7 mouse cellular contexts compared by ENCODE assay signal in genomic region chr3:87906601-87906980, GRCm38 (mm10). TPM values are rescaled to one million over a fixed set of nuclear protein-coding genes. Genes with fewer than 3 reads are reported as not detected.
A peak's percentile ranks its signal among the peaks of the same experiment; 100 is the strongest.
DNase-seq lines count a peak whose midpoint lies in the region; ATAC-seq and TF ChIP-seq lines count a peak whose summit lies in the region.

No protein-coding gene starts in this region.

- no peak overlapping the region for H3K4me2 ChIP-seq in CH12.LX (ENCODE audit: insufficient read depth, low read depth, poor library complexity, severe bottlenecking)
- H3K4me2 ChIP-seq in intestine, embryonic 15.5 days (replicated peaks): peak overlapping the region; percentile 80
- H3K4me2 ChIP-seq in liver, embryonic 16.5 days (ENCODE audit: low read depth, low read length): peak overlapping the region; percentile 76

- H3K27ac ChIP-seq in CH12.LX (ENCODE audit: insufficient read depth, low read depth): peak overlapping the region; percentile 58
- H3K27ac ChIP-seq in intestine, embryonic 15.5 days: peak overlapping the region; percentile 97
- H3K27ac ChIP-seq in liver, embryonic 16.5 days (ENCODE audit: low read length): peak overlapping the region; percentile 93

- TF ChIP-seq POLR2A in CH12.LX (IDR thresholded peaks at IDR 0.05; ENCODE audit: low read depth, low read length): no peak

- peak; percentile 5; the same call in 1 of the 2 replicates for ATAC-seq in intestine, embryonic 15.5 days
- ATAC-seq in liver, embryonic 16.5 days (ENCODE audit: low read depth): peak; percentile 5

- H3K36me3 ChIP-seq in CH12.LX (replicated peaks in 1 of 2; ENCODE audit: control insufficient read depth in 1 of 2, insufficient read depth in 1 of 2, low read length in 1 of 2): peaks cover 0 to 9% of the 10 kb centered on the region in 2 experiments
- no peaks in the 10 kb centered on the region for H3K36me3 ChIP-seq in intestine, embryonic 15.5 days
- no peaks in the 10 kb centered on the region for H3K36me3 ChIP-seq in liver, embryonic 16.5 days (ENCODE audit: control insufficient read depth, insufficient read depth)

- H3K79me2 ChIP-seq in CH12.LX (replicated peaks; ENCODE audit: control insufficient read depth, extremely low read depth, insufficient read depth, poor library complexity, severe bottlenecking): peaks cover 53% of the 10 kb centered on the region

- peak overlapping the region; percentile 71 to 99 (median 91) for H3K4me3 ChIP-seq in CH12.LX (replicated peaks in 1 of 3; ENCODE audit: low read depth in 2 of 3, low read length in 2 of 3, poor library complexity in 1 of 3)
- H3K4me3 ChIP-seq in intestine, embryonic 15.5 days (replicated peaks): peak overlapping the region; percentile 83
- peak overlapping the region; percentile 99 for H3K4me3 ChIP-seq in liver, embryonic 16.5 days (ENCODE audit: low read depth, low read length)

- intact Hi-C loops in gastrocnemius, postnatal 36 days (cut with DNase I): no loop called here

- no peak for TF ChIP-seq CTCF in CH12.LX (conservative IDR thresholded peaks at IDR 0.05 in 1 of 2, IDR thresholded peaks at IDR 0.05 in 1 of 2; ENCODE audit: low read depth in 2 of 2, low read length in 2 of 2)

- H3K9me3 ChIP-seq in CH12.LX (replicated peaks; ENCODE audit: low read length): no peaks in the 10 kb centered on the region
- no peaks in the 10 kb centered on the region for H3K9me3 ChIP-seq in intestine, embryonic 15.5 days
- H3K9me3 ChIP-seq in liver, embryonic 16.5 days (replicated peaks; ENCODE audit: control insufficient read depth, low read length): no peaks in the 10 kb centered on the region

- no peaks in the 10 kb centered on the region for H3K27me3 ChIP-seq in CH12.LX (replicated peaks)
- H3K27me3 ChIP-seq in intestine, embryonic 15.5 days (replicated peaks): no peaks in the 10 kb centered on the region
- no peaks in the 10 kb centered on the region for H3K27me3 ChIP-seq in liver, embryonic 16.5 days (ENCODE audit: control insufficient read depth, insufficient read depth, low read depth, low read length)

- 0% methylated on average over 39 of the region's 47 CpGs for WGBS in intestine, embryonic 15.5 days
- WGBS in liver, embryonic 16.5 days (ENCODE audit: insufficient replicate concordance): under 1% methylated on average over 45 of the region's 47 CpGs

- peak overlapping the region; percentile 75 for H3K9ac ChIP-seq in CH12.LX (ENCODE audit: insufficient read depth, low read depth)
- H3K9ac ChIP-seq in intestine, embryonic 15.5 days: peak overlapping the region; percentile 88
- peak overlapping the region; percentile 98 for H3K9ac ChIP-seq in liver, embryonic 16.5 days (ENCODE audit: low read depth, low read length)

- in situ Hi-C loops in CH12.LX (cut with MboI; ENCODE audit: low pct_ligation_motif_present, low pct_unique_long_range_greater_than_20kb, low sequenced_read_pairs): no loop called here

- peaks cover 12 to 44% of the 10 kb centered on the region in 2 experiments for H3K4me1 ChIP-seq in CH12.LX (ENCODE audit: control insufficient read depth in 1 of 2, insufficient read depth in 2 of 2)
- peaks cover 38% of the 10 kb centered on the region for H3K4me1 ChIP-seq in intestine, embryonic 15.5 days (replicated peaks)
- H3K4me1 ChIP-seq in liver, embryonic 16.5 days (ENCODE audit: control insufficient read depth, low read depth, low read length): peaks cover 62% of the 10 kb centered on the region

- dilution Hi-C loops in CH12.LX (cut with MboI; ENCODE audit: extremely low pct_ligation_motif_present, extremely low pct_unique_long_range_greater_than_20kb, low sequenced_read_pairs): no loop called here

- TF ChIP-seq EP300 in CH12.LX (IDR thresholded peaks at IDR 0.05; ENCODE audit: low read length): no peak

- no peak for TF ChIP-seq RAD21 in CH12.LX (IDR thresholded peaks at IDR 0.05; ENCODE audit: low read depth, low read length)

- DNase-seq in 3T3-L1 (ENCODE audit: low read depth, low spot score) (peak; percentile 25), CH12.LX (ENCODE audit: extremely low read depth) (no peak)
- peak; percentile 73 to 76 for DNase-seq in cerebellum, postnatal 10 days
- DNase-seq in gastrocnemius, postnatal 36 days: peak; percentile 72 to 75
- DNase-seq in retina, postnatal 7 days (ENCODE audit: low read depth, low spot score): peak; percentile 19

TF ChIP-seq in CH12.LX, 34 proteins besides CTCF, POLR2A, EP300 and RAD21:
- no peak for TF ChIP-seq MAFK (IDR thresholded peaks at IDR 0.05; ENCODE audit: insufficient replicate concordance, low read length)
- no peak for TF ChIP-seq TBP (conservative IDR thresholded peaks at IDR 0.05; ENCODE audit: low read depth, low read length)
- 0 out of 2 replicates have a peak, but pooled peaks have one; percentile 8 for TF ChIP-seq UBTF (IDR thresholded peaks at IDR 0.05; ENCODE audit: low read depth, low read length)
- TF ChIP-seq HCFC1 (IDR thresholded peaks at IDR 0.05; ENCODE audit: low read depth, low read length): peak; percentile 32; the same call in 1 of the 2 replicates

RNA-seq across cellular contexts. Expression of gene Hdgf, which starts 0.5 kb away (rescaled TPM):
- total RNA-seq in CH12.LX (2012; rRNA removed) (199 and 223 TPM in 2 replicates), CH12.LX (2014; rRNA removed) (215 and 219 TPM in 2 replicates)
- 468 and 755 TPM in 2 replicates for polyA plus RNA-seq in CH12.LX (2012; ENCODE audit: insufficient read length, low read depth)
- 100 to 1,000 TPM; 183 to 199 TPM for total RNA-seq in gastrocnemius, postnatal 36 days (2021)
- 227 and 229 TPM in 2 replicates for polyA plus RNA-seq in intestine, embryonic 15.5 days (2015; fragmentation: Nextera tagmentation; extraction: Ambion mirVana)
- 53.6 and 57.1 TPM in 2 replicates for polyA plus RNA-seq in liver, embryonic 16.5 days (2015; fragmentation: Nextera tagmentation; extraction: Ambion mirVana)

RNA-seq across cellular contexts. Expression of gene Mrpl24, which starts 12.7 kb away (rescaled TPM):
- total RNA-seq in CH12.LX (2012; rRNA removed): 160 and 176 TPM in 2 replicates
- total RNA-seq in CH12.LX (2014; rRNA removed): 166 and 168 TPM in 2 replicates
- polyA plus RNA-seq in CH12.LX (2012; ENCODE audit: insufficient read length, low read depth): 123 and 156 TPM in 2 replicates
- 10 to 100 TPM; 36.7 to 42.3 TPM for total RNA-seq in gastrocnemius, postnatal 36 days (2021)
- polyA plus RNA-seq in intestine, embryonic 15.5 days (2015; fragmentation: Nextera tagmentation; extraction: Ambion mirVana): 74.2 and 79.2 TPM in 2 replicates
- polyA plus RNA-seq in liver, embryonic 16.5 days (2015; fragmentation: Nextera tagmentation; extraction: Ambion mirVana): 35.1 and 35.8 TPM in 2 replicates

RNA-seq across cellular contexts. Expression of gene Prcc, which starts 21.2 kb away (rescaled TPM):
- total RNA-seq in CH12.LX (2012; rRNA removed) (48.6 and 51.7 TPM in 2 replicates), CH12.LX (2014; rRNA removed) (24.8 and 26.4 TPM in 2 replicates)
- 55.7 and 58.5 TPM in 2 replicates for polyA plus RNA-seq in CH12.LX (2012; ENCODE audit: insufficient read length, low read depth)
- total RNA-seq in gastrocnemius, postnatal 36 days (2021): 10 to 100 TPM; 43.8 to 45.5 TPM
- 13.1 TPM in 2 replicates for polyA plus RNA-seq in intestine, embryonic 15.5 days (2015; fragmentation: Nextera tagmentation; extraction: Ambion mirVana)
- 4.1 and 4.7 TPM in 2 replicates for polyA plus RNA-seq in liver, embryonic 16.5 days (2015; fragmentation: Nextera tagmentation; extraction: Ambion mirVana)

RNA-seq across cellular contexts. Expression of gene Isg20l2, which starts 23.5 kb away (rescaled TPM):
- total RNA-seq in CH12.LX (2012; rRNA removed) (40.8 and 52.9 TPM in 2 replicates), CH12.LX (2014; rRNA removed) (68.8 and 76.2 TPM in 2 replicates)
- 44.5 and 45.0 TPM in 2 replicates for polyA plus RNA-seq in CH12.LX (2012; ENCODE audit: insufficient read length, low read depth)
- total RNA-seq in gastrocnemius, postnatal 36 days (2021): 1 to 10 TPM; 6.2 to 8.0 TPM
- 46.7 and 49.9 TPM in 2 replicates for polyA plus RNA-seq in intestine, embryonic 15.5 days (2015; fragmentation: Nextera tagmentation; extraction: Ambion mirVana)
- polyA plus RNA-seq in liver, embryonic 16.5 days (2015; fragmentation: Nextera tagmentation; extraction: Ambion mirVana): 17.2 and 17.5 TPM in 2 replicates

RNA-seq across cellular contexts. Expression of gene Rrnad1, which starts 23.9 kb away (rescaled TPM):
- total RNA-seq in CH12.LX (2012; rRNA removed): 11.4 and 12.3 TPM in 2 replicates
- total RNA-seq in CH12.LX (2014; rRNA removed): 7.3 and 8.0 TPM in 2 replicates
- 11.7 and 12.5 TPM in 2 replicates for polyA plus RNA-seq in CH12.LX (2012; ENCODE audit: insufficient read length, low read depth)
- total RNA-seq in gastrocnemius, postnatal 36 days (2021): 1 to 10 TPM; 3.0 to 4.1 TPM
- 15.8 and 16.3 TPM in 2 replicates for polyA plus RNA-seq in intestine, embryonic 15.5 days (2015; fragmentation: Nextera tagmentation; extraction: Ambion mirVana)
- 5.2 and 5.7 TPM in 2 replicates for polyA plus RNA-seq in liver, embryonic 16.5 days (2015; fragmentation: Nextera tagmentation; extraction: Ambion mirVana)
